8 mouse cellular contexts compared by ENCODE assay signal in genomic region chr11:3834421-3835098, GRCm38 (mm10). TPM values are rescaled to one million over a fixed set of nuclear protein-coding genes. Genes with fewer than 3 reads are reported as not detected.
A peak's percentile ranks its signal among the peaks of the same experiment; 100 is the strongest.
DNase-seq lines count a peak whose midpoint lies in the region; TF ChIP-seq lines count a peak whose summit lies in the region.

No protein-coding gene starts in this region.

- intact Hi-C loops in gastrocnemius, postnatal 14 days (cut with DNase I; ENCODE audit: low total_unique reads), result no loop called here

- H3K27ac ChIP-seq in kidney, adult 2 months (ENCODE audit: insufficient read depth, low read depth, low read length), result no peak overlapping the region

- 0 out of 2 replicates have a peak overlapping the region, but pooled peaks have one; percentile 0 for H3K4me3 ChIP-seq in kidney, adult 2 months (ENCODE audit: insufficient read depth, low read depth, low read length)

- peaks cover 3% of the 10 kb centered on the region; the same call in 1 of the 2 replicates for H3K4me1 ChIP-seq in kidney, adult 2 months (ENCODE audit: control insufficient read depth, insufficient read depth, low read length)

- WGBS in kidney, adult 2 months, result 50% methylated on average over 13 of the region's 13 CpGs

- no peaks in the 10 kb centered on the region for H3K36me3 ChIP-seq in kidney, adult 2 months (ENCODE audit: control insufficient read depth, insufficient read depth, low read length)

- no peak for TF ChIP-seq POLR2A in kidney, adult 2 months (IDR thresholded peaks at IDR 0.05; ENCODE audit: low read depth, low read length)

- H3K27me3 ChIP-seq in kidney, adult 2 months (replicated peaks; ENCODE audit: control insufficient read depth, insufficient read depth, low read length), result no peaks in the 10 kb centered on the region

- DNase-seq in gastrocnemius, postnatal 14 days, result peak; percentile 22
- DNase-seq in gastrocnemius, postnatal 25 days, result no peak
- peak; percentile 40 for DNase-seq in adrenal gland, postnatal 25 days
- DNase-seq in forelimb bud, embryonic 11.5 days (ENCODE audit: low read depth, low spot score), result peak; percentile 36
- DNase-seq in kidney, adult 2 months, result peak; percentile 65
- DNase-seq in lung, postnatal 10 days, result peak; percentile 36
- peak; percentile 67 for DNase-seq in testis, postnatal 14 days (ENCODE audit: low spot score)
- no peak for DNase-seq in left cerebral cortex, adult 18-20 months (ENCODE audit: low spot score in 2 of 2)

- peak; percentile 82 for TF ChIP-seq CTCF in kidney, adult 2 months (conservative IDR thresholded peaks at IDR 0.05; ENCODE audit: insufficient read depth, insufficient read length, low read depth, low read length)

RNA-seq across cellular contexts. Expression of gene Osbp2, which starts 29.1 kb away (rescaled TPM):
- under 1 TPM; 0.45 to 0.47 TPM for total RNA-seq in gastrocnemius, postnatal 14 days (2021)
- under 1 TPM; 0.46 TPM for total RNA-seq in gastrocnemius, postnatal 25 days (2021)
- total RNA-seq in adrenal gland, postnatal 25 days (2021), result 1.1 and 2.6 TPM in 2 replicates
- 3.3 and 4.5 TPM in 2 replicates for polyA plus RNA-seq in kidney, adult 2 months (2012; rRNA removed)
- 100 to 1,000 TPM; 132 to 142 TPM for total RNA-seq in left cerebral cortex, adult 18-20 months (2021)

Comparison
In these comparisons a context has a peak if more than half of its experiments do, and no peak if none do; other contexts are left out.
1. DNase-seq: peak in gastrocnemius, postnatal 14 days (single experiment), adrenal gland, postnatal 25 days (single experiment), forelimb bud, embryonic 11.5 days (single experiment), kidney, adult 2 months (single experiment), lung, postnatal 10 days (single experiment) and testis, postnatal 14 days (single experiment); none in gastrocnemius, postnatal 25 days (single experiment) and left cerebral cortex, adult 18-20 months (0 of 2).
2. RNA of gene Osbp2, which starts 29.1 kb away (total RNA-seq): 132 to 142 TPM in left cerebral cortex, adult 18-20 months; 1.1 to 2.6 TPM in adrenal gland, postnatal 25 days, 0.45 to 0.47 TPM in gastrocnemius, postnatal 14 days and 0.46 TPM in gastrocnemius, postnatal 25 days; every median in the first group is over 10 times any median in the second.